Mouse (Mus musculus) bone marrow, adult 2 months (tissue): ENCODE data around the gene Cmtm2a.

Experiments used
- CTCF ChIP-seq: fragments of 200-500 bp; IDR thresholded peaks from 2 replicates; pipeline ENCODE4 v1.5.1; 2011; ENCODE audit warnings: low read length, control low read depth; ENCODE audit not compliant: control insufficient read depth, insufficient read depth
- POLR2A ChIP-seq: fragments of 200-500 bp; IDR thresholded peaks from 2 replicates; pipeline ENCODE4 v1.6.1; 2011; ENCODE audit warnings: low read depth, mild to moderate bottlenecking, control low read depth, low read length, borderline replicate concordance; ENCODE audit not compliant: control insufficient read depth

- TF ChIP-seq CTCF, result peak; percentile 44; the same call in 1 of the 2 replicates
- TF ChIP-seq POLR2A, result no peak
These were observed 58.4 kb downstream of the Cmtm2a start for GRCm38 (mm10) chr8:104234573-104234972.
